Mouse (Mus musculus) hindbrain, embryonic 14.5 days (tissue): ENCODE results near the gene Mmab. TPM values are rescaled to one million over a fixed set of nuclear protein-coding genes. Genes with fewer than 3 reads are reported as not detected.

Source experiments
- ATAC-seq: fragments of 200-750 bp; cut with Nextera tagmentation; 2 replicates; pipeline ENCODE4 v1.8.0; 2017; ENCODE audit warnings: moderate number of reproducible peaks, mild to moderate bottlenecking, moderate TSS enrichment, moderate library complexity; ENCODE audit not compliant: low FRiP score
- DNase-seq: peaks from one replicate; pipeline ENCODE4 v3.0.0-alpha.2; 2015; ENCODE audit warnings: low spot score
- H3K27ac ChIP-seq: fragments of 300-500 bp; sonication (generic); 2 replicates; pipeline ENCODE4 v1.5.1; 2014; ENCODE audit warnings: mild to moderate bottlenecking, moderate library complexity
- H3K27me3 ChIP-seq: fragments of 300-500 bp; sonication (generic); 2 replicates; pipeline ENCODE4 v1.6.1; 2014; ENCODE audit warnings: mild to moderate bottlenecking, low read length, mixed read lengths; ENCODE audit not compliant: control insufficient read depth, insufficient read depth
- H3K36me3 ChIP-seq: fragments of 300-500 bp; sonication (generic); replicated peaks from 2 replicates; pipeline ENCODE4 v1.6.1; 2014; ENCODE audit not compliant: control insufficient read depth, insufficient read depth
- H3K4me1 ChIP-seq: fragments of 300-500 bp; sonication (generic); replicated peaks from 2 replicates; pipeline ENCODE4 v1.6.1; 2014; ENCODE audit warnings: antibody characterized with exemption, low read length, mixed read lengths; ENCODE audit not compliant: control insufficient read depth, insufficient read depth
- H3K4me2 ChIP-seq: fragments of 300-500 bp; sonication (generic); replicated peaks from 2 replicates; pipeline ENCODE4 v1.6.1; 2014; ENCODE audit warnings: mild to moderate bottlenecking, moderate library complexity
- H3K4me3 ChIP-seq: fragments of 300-500 bp; sonication (generic); replicated peaks from 2 replicates; pipeline ENCODE4 v1.5.1; 2014; ENCODE audit warnings: mild to moderate bottlenecking, low read length
- H3K9ac ChIP-seq: fragments of 300-500 bp; sonication (generic); 2 replicates; pipeline ENCODE4 v1.6.1; 2014
- H3K9me3 ChIP-seq: fragments of 300-500 bp; sonication (generic); 2 replicates; pipeline ENCODE4 v1.6.1; 2016; ENCODE audit warnings: low read length; ENCODE audit not compliant: control insufficient read depth
- WGBS: fragments of 180-500 bp; shearing (Covaris S2); extraction: QIAGEN DNeasy Blood & Tissue Kit; methylation state at CpG from one replicate; pipeline ENCODE4 v1.1.7; 2014; 5-methylcytosine and 5-hydroxymethylcytosine counted together
- polyA plus RNA-seq: library from polyadenylated mRNA; unstranded; fragments of >200 nt; fragmentation: Nextera tagmentation; extraction: Ambion mirVana; gene quantifications from 2 replicates; pipeline ENCODE4 v1.2.1, GENCODE M21; 2014

The Mmab gene
- polyA plus RNA-seq, result 30.7 and 30.8 TPM in 2 replicates

DNA sequence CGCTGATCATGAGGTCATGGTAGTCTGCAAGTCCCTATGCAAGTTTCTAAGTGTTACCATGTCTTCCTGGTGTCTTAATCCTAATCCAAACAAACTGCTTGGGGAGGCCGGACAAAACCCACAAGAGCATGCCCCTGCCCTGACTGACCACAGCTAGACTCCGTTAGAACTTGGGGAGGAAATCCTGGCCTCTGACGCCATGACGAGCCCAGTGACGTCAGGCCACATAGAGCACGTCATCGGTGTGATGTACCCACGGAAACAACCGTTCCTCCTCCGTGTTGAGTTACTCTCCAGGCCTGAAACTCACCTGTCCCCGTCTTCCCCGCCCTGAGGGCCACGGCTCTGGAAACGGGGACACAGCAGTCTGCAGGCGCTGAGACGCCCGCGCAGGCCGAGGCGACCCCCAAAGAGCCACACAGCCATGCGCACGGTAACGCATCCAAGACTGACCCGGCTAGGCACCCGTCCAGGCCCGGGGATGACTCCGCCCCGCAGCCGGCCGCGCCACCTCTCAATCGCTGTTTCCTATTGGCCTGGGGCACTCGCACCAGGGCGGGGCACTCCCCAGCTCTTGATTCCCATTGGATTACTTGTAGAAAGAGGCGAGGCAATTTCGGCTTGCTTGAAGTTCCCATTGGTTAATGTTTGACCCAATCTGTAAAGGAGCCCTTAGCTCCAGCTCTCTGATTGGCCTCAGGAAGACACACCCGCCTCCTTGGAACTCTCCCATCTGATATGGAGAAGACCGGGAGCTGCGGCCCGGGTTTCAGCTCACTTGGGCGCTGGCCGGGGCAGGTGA lies at the start of gene Mmab, which contains the start of gene Mvk:
Mmab (minus strand) TSS at position 495 of the 802 bp plus-strand sequence.
Mvk (plus strand) TSS at position 704 of the 802 bp plus-strand sequence.
- no peaks in the 10 kb centered on the region for H3K9me3 ChIP-seq
- 3% methylated on average over 43 of the region's 43 CpGs for WGBS
- ATAC-seq, result peak; percentile 98
- peaks cover 9% of the 10 kb centered on the region for H3K4me1 ChIP-seq
- peak within 1 kb of the TSS; percentile 80 for H3K9ac ChIP-seq
- peak within 1 kb of the TSS; percentile 67 for H3K4me3 ChIP-seq
- peak within 1 kb of the TSS; percentile 87 for H3K4me2 ChIP-seq
- no peaks in the 10 kb centered on the region for H3K27me3 ChIP-seq
- peaks cover 13% of the 10 kb centered on the region; the same call in 1 of the 2 replicates for H3K36me3 ChIP-seq
- DNase-seq, result peak; percentile 97
- peak within 1 kb of the TSS; percentile 74 for H3K27ac ChIP-seq

DNA sequence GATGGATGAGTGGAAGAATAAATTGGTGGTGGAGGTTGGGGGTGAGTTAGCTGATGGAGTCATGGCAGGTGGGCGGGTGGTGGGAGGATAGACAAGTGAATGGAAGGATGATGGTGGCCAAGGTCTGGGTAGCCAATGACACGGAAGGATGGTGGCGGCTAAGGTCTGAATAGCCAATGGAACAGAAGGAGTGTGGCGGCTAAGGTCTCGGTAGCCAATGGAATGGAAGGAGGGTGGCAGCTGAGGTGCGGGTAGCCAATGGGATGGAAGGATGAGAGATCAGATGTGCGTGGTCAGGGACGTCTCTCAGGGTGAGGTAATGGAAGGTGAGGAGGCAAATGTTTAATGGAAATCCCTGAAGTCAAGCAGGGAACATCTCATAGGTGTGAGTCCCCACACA lies 46.4 kb upstream of the Mmab start:
- no peak overlapping the region for H3K27ac ChIP-seq
- no peaks in the 10 kb centered on the region for H3K9me3 ChIP-seq
- ATAC-seq (no peak), DNase-seq (no peak)
- WGBS, result 97% methylated on average over 8 of the region's 8 CpGs
- H3K4me1 ChIP-seq, result no peaks in the 10 kb centered on the region
- H3K4me2 ChIP-seq, result no peak overlapping the region
- no peaks in the 10 kb centered on the region for H3K36me3 ChIP-seq
- H3K4me3 ChIP-seq, result no peak overlapping the region
- no peak overlapping the region for H3K9ac ChIP-seq
- H3K27me3 ChIP-seq, result no peaks in the 10 kb centered on the region

DNA sequence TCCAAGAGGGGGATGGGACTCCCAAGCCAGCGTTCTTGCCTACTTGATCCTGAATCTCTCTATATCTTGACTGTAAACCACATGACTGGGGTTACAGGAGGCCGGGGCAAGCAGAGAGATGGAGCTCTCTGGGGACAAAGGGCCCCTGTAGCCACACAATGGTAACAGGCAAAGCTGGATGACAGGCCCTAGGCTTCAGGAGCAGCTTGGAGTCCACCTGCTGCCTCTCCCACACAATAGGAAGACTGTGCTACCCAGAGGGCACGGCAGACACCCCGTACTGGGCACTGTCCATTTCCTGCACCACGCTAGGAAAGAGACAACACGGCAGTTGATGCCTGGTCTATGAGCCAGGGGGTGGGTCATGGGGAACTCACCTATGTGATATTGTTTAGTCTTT lies 45.7 kb upstream of the Mmab start:
- no peaks in the 10 kb centered on the region for H3K36me3 ChIP-seq
- H3K4me3 ChIP-seq, result no peak overlapping the region
- WGBS, result 83% methylated on average over 6 of the region's 6 CpGs
- no peak overlapping the region for H3K9ac ChIP-seq
- no peaks in the 10 kb centered on the region for H3K27me3 ChIP-seq
- ATAC-seq (no peak), DNase-seq (no peak)
- no peak overlapping the region for H3K27ac ChIP-seq
- no peaks in the 10 kb centered on the region for H3K9me3 ChIP-seq
- no peaks in the 10 kb centered on the region for H3K4me1 ChIP-seq
- H3K4me2 ChIP-seq, result no peak overlapping the region

DNA sequence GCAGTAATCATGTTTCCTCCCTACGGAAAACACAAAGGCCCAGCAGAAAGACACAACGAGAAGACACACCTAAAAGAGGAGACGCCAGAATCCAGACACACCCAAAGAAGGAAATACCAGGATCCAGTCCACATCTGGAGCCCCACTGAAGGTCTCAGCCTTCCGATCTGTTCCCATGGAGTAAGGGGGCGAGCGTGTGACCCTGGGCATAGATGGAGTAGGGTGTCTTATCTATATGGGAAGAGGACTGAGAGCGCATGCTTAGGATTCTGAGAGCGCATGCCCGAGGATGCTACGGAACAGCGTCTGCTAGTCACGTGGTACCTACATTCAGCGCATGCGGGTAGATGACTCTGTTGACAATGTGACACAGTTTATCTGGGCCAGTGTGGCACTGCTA lies 41.8 kb upstream of the Mmab start:
- no peaks in the 10 kb centered on the region for H3K27me3 ChIP-seq
- no peak overlapping the region for H3K27ac ChIP-seq
- H3K9me3 ChIP-seq, result no peaks in the 10 kb centered on the region
- peaks cover 6% of the 10 kb centered on the region; the same call in 1 of the 2 replicates for H3K4me1 ChIP-seq
- 92% methylated on average over 14 of the region's 14 CpGs for WGBS
- no peak overlapping the region for H3K4me3 ChIP-seq
- ATAC-seq, result no peak
- no peaks in the 10 kb centered on the region for H3K36me3 ChIP-seq
- no peak overlapping the region for H3K4me2 ChIP-seq
- no peak for DNase-seq
- H3K9ac ChIP-seq, result no peak overlapping the region

DNA sequence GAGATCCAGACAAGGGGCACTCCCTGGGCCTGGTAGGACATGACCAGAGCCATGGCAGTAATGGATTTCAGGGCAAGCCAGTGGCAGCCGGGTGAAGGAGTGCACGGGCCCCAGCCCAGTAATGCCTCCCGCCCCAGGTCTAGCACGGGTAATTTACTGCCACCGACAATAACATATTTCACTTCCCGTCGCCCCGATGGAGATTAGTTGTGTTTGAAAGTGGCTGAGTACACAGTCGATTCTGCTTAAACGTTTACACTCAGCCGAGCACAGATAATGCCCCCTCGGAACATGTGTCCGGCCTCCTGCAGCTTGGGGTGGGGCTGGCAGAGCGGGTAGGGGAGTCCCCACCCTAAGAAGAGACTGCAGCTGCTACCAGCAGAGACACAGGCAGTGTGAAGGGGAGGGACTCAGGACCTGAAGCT lies 38.7 kb upstream of the Mmab start:
- H3K27ac ChIP-seq, result no peak overlapping the region

DNA sequence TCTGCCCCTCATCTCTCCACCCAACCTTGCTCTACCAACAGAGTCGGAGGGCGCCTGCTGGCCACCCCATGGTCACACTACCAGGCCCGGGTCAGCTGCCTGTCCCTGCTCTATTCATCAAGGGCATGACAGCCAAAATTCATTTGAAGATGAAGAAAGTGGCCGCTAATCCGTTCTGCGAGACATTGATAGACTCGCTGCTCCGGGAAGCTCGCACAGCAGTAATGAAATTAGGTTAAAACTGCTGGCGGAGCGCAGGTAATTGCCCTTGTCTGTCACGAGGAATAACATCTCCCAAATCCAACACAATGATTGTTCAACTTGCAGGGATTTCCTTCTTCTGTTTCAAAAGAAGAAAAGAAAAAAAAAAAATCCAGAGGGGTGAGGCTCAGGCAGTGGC lies 34.4 kb upstream of the Mmab start:
- 57% methylated on average over 12 of the region's 12 CpGs for WGBS
- peaks cover 6% of the 10 kb centered on the region; the same call in 1 of the 2 replicates for H3K27me3 ChIP-seq
- ATAC-seq (no peak), DNase-seq (no peak)
- H3K9ac ChIP-seq, result no peak overlapping the region
- H3K36me3 ChIP-seq, result no peaks in the 10 kb centered on the region
- no peak overlapping the region for H3K4me3 ChIP-seq
- no peak overlapping the region for H3K27ac ChIP-seq
- no peak overlapping the region for H3K4me2 ChIP-seq
- peaks cover 19% of the 10 kb centered on the region for H3K4me1 ChIP-seq
- H3K9me3 ChIP-seq, result no peaks in the 10 kb centered on the region

More for the DNA sequence above, 38.7 kb upstream of the Mmab start:
- Histone ChIP-seq H3K36me3 (no peaks in the 10 kb centered on the region), H3K9me3 (no peaks in the 10 kb centered on the region), H3K4me2 (no peak overlapping the region), H3K4me1 (peaks cover 10% of the 10 kb centered on the region; the same call in 1 of the 2 replicates), H3K4me3 (no peak overlapping the region), H3K27me3 (no peaks in the 10 kb centered on the region), H3K9ac (no peak overlapping the region)
- no peak for DNase-seq
- no peak for ATAC-seq
- 5% methylated on average over 14 of the region's 14 CpGs for WGBS

DNA sequence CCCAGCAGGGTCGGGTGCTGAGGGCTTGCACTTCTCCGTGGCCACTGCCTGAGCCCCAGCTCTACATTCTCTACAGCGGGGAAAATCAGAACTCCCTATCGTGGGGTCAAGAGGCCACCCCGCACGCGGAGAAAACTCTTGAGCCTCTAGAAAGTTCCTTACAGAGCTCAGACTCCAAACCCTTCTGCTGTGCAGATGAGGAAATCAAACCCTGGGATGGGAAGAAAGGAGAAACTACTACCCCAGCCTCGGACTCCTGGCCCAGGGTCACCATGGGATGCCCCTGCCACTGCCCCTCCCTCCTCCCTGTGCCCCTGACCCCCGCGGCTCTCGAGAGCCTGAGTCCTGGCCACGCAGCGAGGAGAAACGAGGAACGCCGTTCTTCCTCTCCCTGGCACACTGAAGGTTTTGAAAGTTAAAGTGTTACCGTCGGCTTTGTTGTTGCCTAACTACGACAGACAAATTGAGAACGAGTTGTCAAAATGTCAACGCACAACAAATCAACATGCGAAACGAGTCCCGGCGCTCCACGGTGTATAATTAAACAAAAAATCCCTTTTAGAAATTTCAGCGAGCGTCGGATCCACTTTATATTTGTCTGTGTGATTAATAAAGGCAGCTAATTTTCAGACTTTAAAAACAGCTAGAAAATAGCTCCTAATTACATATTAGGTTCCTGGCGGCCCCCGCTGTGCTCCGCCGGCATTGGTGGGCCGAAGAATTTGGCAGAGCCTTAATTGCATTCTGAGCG lies 31.1 kb upstream of the Mmab start:
- 26% methylated on average over 35 of the region's 35 CpGs for WGBS
- Histone ChIP-seq H3K4me3 (no peak overlapping the region), H3K4me2 (peak overlapping the region; percentile 14; the same call in 1 of the 2 replicates), H3K4me1 (peaks cover 13% of the 10 kb centered on the region), H3K9me3 (no peaks in the 10 kb centered on the region), H3K27ac (no peak overlapping the region), H3K36me3 (no peaks in the 10 kb centered on the region), H3K27me3 (peaks cover 6% of the 10 kb centered on the region; the same call in 1 of the 2 replicates), H3K9ac (no peak overlapping the region)
- ATAC-seq, result no peak
- DNase-seq, result peak; percentile 44

DNA sequence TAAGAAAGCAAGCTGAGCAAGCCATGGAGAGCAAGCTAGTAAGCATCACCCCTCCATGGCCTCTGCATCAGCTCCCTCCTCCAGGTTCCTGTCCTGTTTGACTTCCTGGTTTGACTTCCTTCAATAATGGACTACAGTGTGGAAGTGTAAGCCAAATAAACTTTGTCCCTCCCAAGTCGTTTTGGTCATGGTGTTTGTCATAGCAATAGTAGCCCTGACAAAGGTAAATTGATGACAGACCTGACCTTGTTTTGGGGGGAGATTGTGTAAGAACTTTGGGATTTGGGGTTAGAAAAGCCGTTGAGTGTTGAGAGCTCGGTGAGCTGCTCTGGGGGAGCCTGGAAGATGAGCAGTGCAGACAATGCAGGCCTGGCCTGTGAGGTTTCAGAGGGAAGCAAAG lies 26.5 kb upstream of the Mmab start:
- Histone ChIP-seq H3K27ac (no peak overlapping the region), H3K27me3 (no peaks in the 10 kb centered on the region), H3K4me2 (no peak overlapping the region), H3K36me3 (no peaks in the 10 kb centered on the region), H3K4me3 (no peak overlapping the region), H3K9ac (no peak overlapping the region), H3K4me1 (peaks cover 35% of the 10 kb centered on the region), H3K9me3 (no peaks in the 10 kb centered on the region)
- no peak for ATAC-seq
- WGBS, result 86% methylated on average over 3 of the region's 3 CpGs
- no peak for DNase-seq

DNA sequence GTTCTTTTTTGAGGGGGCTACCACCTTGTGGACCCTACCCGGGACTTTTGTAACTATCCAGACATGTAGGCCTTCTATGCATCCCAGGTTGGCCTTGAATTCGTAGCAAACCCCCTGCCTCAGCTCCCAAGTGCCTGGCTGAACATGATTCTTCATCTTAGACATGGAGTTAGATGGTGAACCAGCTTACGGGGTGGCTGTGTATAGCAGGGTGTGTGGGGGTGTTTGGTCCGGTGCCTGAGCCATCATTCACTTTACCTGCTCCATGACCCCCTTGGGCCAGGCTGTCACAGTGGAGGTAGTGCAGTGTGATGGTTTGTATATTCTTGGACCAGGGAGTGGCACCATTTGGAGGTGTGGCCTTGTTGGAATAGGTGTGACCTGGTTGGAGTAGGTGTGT lies 24.1 kb upstream of the Mmab start:
- H3K4me2 ChIP-seq, result peak overlapping the region; percentile 44
- WGBS, result 55% methylated on average over 4 of the region's 4 CpGs
- ATAC-seq, result no peak

More for the DNA sequence above, 24.1 kb upstream of the Mmab start:
- H3K4me3 ChIP-seq, result no peak overlapping the region
- DNase-seq, result no peak
- no peaks in the 10 kb centered on the region for H3K9me3 ChIP-seq
- no peaks in the 10 kb centered on the region for H3K27me3 ChIP-seq
- no peaks in the 10 kb centered on the region for H3K36me3 ChIP-seq
- H3K27ac ChIP-seq, result peak overlapping the region; percentile 82
- H3K9ac ChIP-seq, result peak overlapping the region; percentile 44
- peaks cover 26% of the 10 kb centered on the region for H3K4me1 ChIP-seq
